Mouse (Mus musculus): ENCODE data around the gene R3hdm2. TPM values are rescaled to one million over a fixed set of nuclear protein-coding genes. Genes with fewer than 3 reads are reported as not detected.
A peak's percentile ranks its signal among the peaks of the same experiment; 100 is the strongest.

Gene R3hdm2
- total and polyA plus RNA-seq, 2 experiments from 2014 or later: 37.2 to 51.0 TPM

GRCm38 (mm10) chr10:127352766-127353165 is 27.4 kb upstream of the R3hdm2 start:
- no peak overlapping the region for H3K4me3 ChIP-seq (ENCODE audit: low read depth, low read length)
- H3K36me3 ChIP-seq (ENCODE audit: insufficient read depth): no peaks in the 10 kb centered on the region
- H3K4me2 ChIP-seq (ENCODE audit: low read depth): no peak overlapping the region
- 92% methylated on average over 11 of the region's 11 CpGs for WGBS
- ATAC-seq (no peak), DNase-seq (no peak)
- no peaks in the 10 kb centered on the region for H3K9me3 ChIP-seq (ENCODE audit: low read length)
- no peaks in the 10 kb centered on the region for H3K27me3 ChIP-seq (ENCODE audit: insufficient read depth, low read length)
- no peaks in the 10 kb centered on the region for H3K4me1 ChIP-seq (ENCODE audit: insufficient read depth)
- no peak overlapping the region for H3K27ac ChIP-seq (ENCODE audit: low read depth, low read length)
- H3K9ac ChIP-seq: no peak overlapping the region
- TF ChIP-seq CTCF (IDR thresholded peaks at IDR 0.05; ENCODE audit: low read depth): no peak

GRCm38 (mm10) chr10:127353909-127354895 is 25.9 kb upstream of the R3hdm2 start, which contains the start of gene Inhbe:
Gene Inhbe (minus strand): TSS chr10:127354411.
- peak within 1 kb of the TSS; percentile 45; the same call in 1 of the 2 replicates for H3K27ac ChIP-seq (ENCODE audit: low read depth, low read length)
- no peak within 1 kb of the TSS for H3K9ac ChIP-seq
- H3K4me1 ChIP-seq (ENCODE audit: insufficient read depth): no peaks in the 10 kb centered on the region
- ATAC-seq (peak; percentile 75), DNase-seq (peak; percentile 56)
- 0 out of 2 replicates have a peak, but pooled peaks cover under 1% of the 10 kb centered on the region for H3K27me3 ChIP-seq (ENCODE audit: insufficient read depth, low read length)
- no peaks in the 10 kb centered on the region for H3K36me3 ChIP-seq (ENCODE audit: insufficient read depth)
- WGBS: 83% methylated on average over 18 of the region's 18 CpGs
- no peaks in the 10 kb centered on the region for H3K9me3 ChIP-seq (ENCODE audit: low read length)
- H3K4me3 ChIP-seq (ENCODE audit: low read depth, low read length): no peak within 1 kb of the TSS
- peak; percentile 36; the same call in 1 of the 2 replicates for TF ChIP-seq CTCF (IDR thresholded peaks at IDR 0.05; ENCODE audit: low read depth)
- no peak within 1 kb of the TSS for H3K4me2 ChIP-seq (ENCODE audit: low read depth)

GRCm38 (mm10) chr10:127355336-127355735 is 24.8 kb upstream of the R3hdm2 start:
- no peaks in the 10 kb centered on the region for H3K4me1 ChIP-seq (ENCODE audit: insufficient read depth)
- no peak for DNase-seq
- peak overlapping the region; percentile 45; the same call in 1 of the 2 replicates for H3K27ac ChIP-seq (ENCODE audit: low read depth, low read length)
- 72% methylated on average over 10 of the region's 10 CpGs for WGBS
- H3K9ac ChIP-seq: no peak overlapping the region
- no peak for ATAC-seq
- no peak overlapping the region for H3K4me3 ChIP-seq (ENCODE audit: low read depth, low read length)
- H3K36me3 ChIP-seq (ENCODE audit: insufficient read depth): no peaks in the 10 kb centered on the region
- H3K9me3 ChIP-seq (ENCODE audit: low read length): no peaks in the 10 kb centered on the region
- H3K4me2 ChIP-seq (ENCODE audit: low read depth): no peak overlapping the region
- H3K27me3 ChIP-seq (ENCODE audit: insufficient read depth, low read length): 0 out of 2 replicates have a peak, but pooled peaks cover 3% of the 10 kb centered on the region
- TF ChIP-seq CTCF (IDR thresholded peaks at IDR 0.05; ENCODE audit: low read depth): no peak

- Histone ChIP-seq H3K4me2 (ENCODE audit: low read depth) (no peak overlapping the region), H3K4me1 (ENCODE audit: insufficient read depth) (no peaks in the 10 kb centered on the region)
- DNase-seq: no peak
Observed at GRCm38 (mm10) chr10:127360714-127361113, 19.4 kb upstream of the R3hdm2 start.

GRCm38 (mm10) chr10:127367116-127367515 is 13.0 kb upstream of the R3hdm2 start:
- ATAC-seq: no peak
- WGBS: 63% methylated on average over 5 of the region's 5 CpGs
- no peak overlapping the region for H3K4me3 ChIP-seq (ENCODE audit: low read depth, low read length)
- H3K4me2 ChIP-seq (ENCODE audit: low read depth): no peak overlapping the region
- H3K27me3 ChIP-seq (ENCODE audit: insufficient read depth, low read length): no peaks in the 10 kb centered on the region
- no peaks in the 10 kb centered on the region for H3K9me3 ChIP-seq (ENCODE audit: low read length)
- H3K4me1 ChIP-seq (ENCODE audit: insufficient read depth): no peaks in the 10 kb centered on the region
- H3K27ac ChIP-seq (ENCODE audit: low read depth, low read length): no peak overlapping the region
- DNase-seq: no peak
- H3K36me3 ChIP-seq (ENCODE audit: insufficient read depth): no peaks in the 10 kb centered on the region
- no peak overlapping the region for H3K9ac ChIP-seq
- TF ChIP-seq CTCF (IDR thresholded peaks at IDR 0.05; ENCODE audit: low read depth): no peak

More at GRCm38 (mm10) chr10:127360714-127361113, 19.4 kb upstream of the R3hdm2 start:
- Histone ChIP-seq H3K9ac (no peak overlapping the region), H3K27ac (ENCODE audit: low read depth, low read length) (no peak overlapping the region), H3K9me3 (ENCODE audit: low read length) (no peaks in the 10 kb centered on the region), H3K36me3 (ENCODE audit: insufficient read depth) (no peaks in the 10 kb centered on the region), H3K4me3 (ENCODE audit: low read depth, low read length) (no peak overlapping the region), H3K27me3 (ENCODE audit: insufficient read depth, low read length) (0 out of 2 replicates have a peak, but pooled peaks cover 3% of the 10 kb centered on the region)
- no peak for TF ChIP-seq CTCF (IDR thresholded peaks at IDR 0.05; ENCODE audit: low read depth)
- no peak for ATAC-seq
- 81% methylated on average over 3 of the region's 3 CpGs for WGBS

GRCm38 (mm10) chr10:127368273-127368672 is 11.9 kb upstream of the R3hdm2 start:
- no peak for TF ChIP-seq CTCF (IDR thresholded peaks at IDR 0.05; ENCODE audit: low read depth)
- Histone ChIP-seq H3K4me1 (ENCODE audit: insufficient read depth) (no peaks in the 10 kb centered on the region), H3K4me2 (ENCODE audit: low read depth) (no peak overlapping the region), H3K36me3 (ENCODE audit: insufficient read depth) (no peaks in the 10 kb centered on the region), H3K27ac (ENCODE audit: low read depth, low read length) (no peak overlapping the region), H3K9ac (no peak overlapping the region), H3K9me3 (ENCODE audit: low read length) (no peaks in the 10 kb centered on the region), H3K27me3 (ENCODE audit: insufficient read depth, low read length) (no peaks in the 10 kb centered on the region), H3K4me3 (ENCODE audit: low read depth, low read length) (no peak overlapping the region)
- 64% methylated on average over 2 of the region's 2 CpGs for WGBS
- DNase-seq: no peak
- ATAC-seq: no peak

All from forebrain, postnatal 0 days (tissue).